Mouse (Mus musculus): ENCODE results near the gene Pacrg. TPM values are rescaled to one million over a fixed set of nuclear protein-coding genes. Genes with fewer than 3 reads are reported as not detected.

The Pacrg gene
- total RNA-seq, 2 experiments from 2014 or later: not detected

GRCm38 (mm10) chr17:10396863-10397262 is 443.2 kb downstream of the Pacrg start:
- no peak for ATAC-seq (replicated peaks; ENCODE audit: low FRiP score, poor library complexity, severe bottlenecking)

- ATAC-seq (replicated peaks; ENCODE audit: low FRiP score, poor library complexity, severe bottlenecking): no peak
These were observed 445.3 kb downstream of the Pacrg start for GRCm38 (mm10) chr17:10394855-10395254.

GRCm38 (mm10) chr17:10393766-10394165 is 446.3 kb downstream of the Pacrg start:
- no peak for ATAC-seq (replicated peaks; ENCODE audit: low FRiP score, poor library complexity, severe bottlenecking)

GRCm38 (mm10) chr17:10392342-10393034 is 447.6 kb downstream of the Pacrg start:
- ATAC-seq (replicated peaks; ENCODE audit: low FRiP score, poor library complexity, severe bottlenecking): no peak

- ATAC-seq (replicated peaks; ENCODE audit: low FRiP score, poor library complexity, severe bottlenecking): no peak
These were observed 449.6 kb downstream of the Pacrg start for GRCm38 (mm10) chr17:10390232-10391172.

- no peak for ATAC-seq (replicated peaks; ENCODE audit: low FRiP score, poor library complexity, severe bottlenecking)
These were observed 450.4 kb downstream of the Pacrg start for GRCm38 (mm10) chr17:10389740-10390139.

- no peak for ATAC-seq (replicated peaks; ENCODE audit: low FRiP score, poor library complexity, severe bottlenecking)
These were observed 453.6 kb downstream of the Pacrg start for GRCm38 (mm10) chr17:10386548-10386947.

- ATAC-seq (replicated peaks; ENCODE audit: low FRiP score, poor library complexity, severe bottlenecking): no peak
These were observed 456.7 kb downstream of the Pacrg start for GRCm38 (mm10) chr17:10383406-10383805.

- no peak for ATAC-seq (replicated peaks; ENCODE audit: low FRiP score, poor library complexity, severe bottlenecking)
These were observed 461.5 kb downstream of the Pacrg start for GRCm38 (mm10) chr17:10378467-10379175.

- ATAC-seq (replicated peaks; ENCODE audit: low FRiP score, poor library complexity, severe bottlenecking): no peak
These were observed 462.5 kb downstream of the Pacrg start for GRCm38 (mm10) chr17:10377606-10378005.

- ATAC-seq (replicated peaks; ENCODE audit: low FRiP score, poor library complexity, severe bottlenecking): no peak
These were observed 465.8 kb downstream of the Pacrg start for GRCm38 (mm10) chr17:10374316-10374715.

GRCm38 (mm10) chr17:10373727-10374126 is 466.4 kb downstream of the Pacrg start:
- no peak for ATAC-seq (replicated peaks; ENCODE audit: low FRiP score, poor library complexity, severe bottlenecking)

GRCm38 (mm10) chr17:10372001-10372785 is 467.9 kb downstream of the Pacrg start:
- ATAC-seq (replicated peaks; ENCODE audit: low FRiP score, poor library complexity, severe bottlenecking): no peak

- ATAC-seq (replicated peaks; ENCODE audit: low FRiP score, poor library complexity, severe bottlenecking): no peak
These were observed 468.6 kb downstream of the Pacrg start for GRCm38 (mm10) chr17:10371472-10371871.

- ATAC-seq (replicated peaks; ENCODE audit: low FRiP score, poor library complexity, severe bottlenecking): no peak
These were observed 469.4 kb downstream of the Pacrg start for GRCm38 (mm10) chr17:10370660-10371130.

- no peak for ATAC-seq (replicated peaks; ENCODE audit: low FRiP score, poor library complexity, severe bottlenecking)
These were observed 470.0 kb downstream of the Pacrg start for GRCm38 (mm10) chr17:10369961-10370659.

- no peak for ATAC-seq (replicated peaks; ENCODE audit: low FRiP score, poor library complexity, severe bottlenecking)
These were observed 473.1 kb downstream of the Pacrg start for GRCm38 (mm10) chr17:10367044-10367443.

- ATAC-seq (replicated peaks; ENCODE audit: low FRiP score, poor library complexity, severe bottlenecking): no peak
These were observed 473.5 kb downstream of the Pacrg start for GRCm38 (mm10) chr17:10366577-10366976.

Measured in erythroid progenitor cell, adult 5-6 weeks (primary cell).